ENCODE assay signal across 10 mouse cellular contexts in the genomic region with DNA sequence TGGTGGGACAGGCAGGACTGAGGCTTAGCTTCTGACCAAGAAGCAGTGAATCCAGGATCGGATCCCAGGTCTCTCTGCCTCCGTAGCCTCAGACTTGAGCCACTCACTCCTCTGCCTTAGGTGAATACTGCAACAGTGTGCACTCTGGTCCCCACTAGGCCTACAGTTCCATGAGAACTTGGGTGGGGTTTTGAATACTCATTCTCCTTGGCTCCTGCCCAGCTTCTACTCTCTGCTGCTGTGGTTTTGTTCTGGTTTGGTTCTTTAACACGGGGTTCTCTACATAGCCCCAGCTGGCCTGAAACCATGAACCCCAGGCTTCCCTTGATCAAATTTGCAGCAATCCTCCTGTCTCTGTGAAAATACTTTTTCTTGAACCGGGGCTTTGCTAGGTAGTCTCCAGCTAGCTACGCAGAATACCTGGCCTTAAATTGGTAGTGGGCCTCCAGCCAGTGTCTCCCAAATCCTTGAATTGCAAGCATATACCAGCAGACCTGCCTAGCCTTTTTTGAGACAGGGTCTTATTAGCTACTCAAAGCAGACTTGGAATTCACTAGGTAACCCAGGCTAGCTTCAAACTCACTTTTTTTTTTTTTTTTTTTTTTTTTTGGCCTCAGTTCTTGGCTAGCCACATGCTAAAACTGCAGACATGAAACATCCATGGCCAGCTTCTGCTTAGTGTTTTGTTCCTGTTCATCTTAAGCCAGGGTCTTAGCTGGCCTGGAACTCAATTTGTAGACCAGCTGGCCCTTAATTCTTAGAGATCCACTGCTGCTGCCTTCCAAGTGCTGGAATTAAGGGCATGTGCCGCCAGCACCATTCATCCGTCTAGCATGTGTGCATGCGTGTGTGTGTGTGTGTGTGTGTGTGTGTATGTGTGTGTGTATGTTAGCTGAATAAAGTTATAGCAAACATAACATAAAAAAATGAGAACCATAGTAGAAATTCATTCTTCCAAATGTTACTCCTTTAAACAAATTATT. TPM values are rescaled to one million over a fixed set of nuclear protein-coding genes. Genes with fewer than 3 reads are reported as not detected.
DNase-seq lines count a peak whose midpoint lies in the region; ATAC-seq and TF ChIP-seq lines count a peak whose summit lies in the region.
"Had no signal": no experiment of that assay in that cellular context is flagged by ENCODE, and none has a peak within 500 bp of the region (broad histone marks: within the 10 kb centered on the region; RNA-seq: fewer than 3 reads in every experiment).

No protein-coding gene starts in this region.

- no peak for TF ChIP-seq CTCF in lung, postnatal 0 days (IDR thresholded peaks at IDR 0.05)
- no peak for TF ChIP-seq CTCF in cerebellum, adult 2 months (IDR thresholded peaks at IDR 0.05; ENCODE audit: borderline replicate concordance, insufficient read depth, low read depth, low read length)

- no peak overlapping the region for H3K9ac ChIP-seq in heart, embryonic 12.5 days
- no peak overlapping the region for H3K9ac ChIP-seq in lung, postnatal 0 days (replicated peaks; ENCODE audit: low read depth)
- H3K9ac ChIP-seq in neural tube, embryonic 15.5 days (replicated peaks) = no peak overlapping the region

- no peaks in the 10 kb centered on the region for H3K9me3 ChIP-seq in heart, embryonic 12.5 days (replicated peaks)
- no peaks in the 10 kb centered on the region for H3K9me3 ChIP-seq in lung, postnatal 0 days (ENCODE audit: low read length)
- H3K9me3 ChIP-seq in neural tube, embryonic 15.5 days (replicated peaks) = no peaks in the 10 kb centered on the region
- H3K9me3 ChIP-seq: forebrain, embryonic 10.5 days had no signal

- H3K4me1 ChIP-seq in heart, embryonic 12.5 days (replicated peaks) = peaks cover 36% of the 10 kb centered on the region
- H3K4me1 ChIP-seq in lung, postnatal 0 days (ENCODE audit: insufficient read depth, low read depth, low read length) = peaks cover 14% of the 10 kb centered on the region; the same call in 1 of the 2 replicates
- peaks cover 29% of the 10 kb centered on the region for H3K4me1 ChIP-seq in neural tube, embryonic 15.5 days
- H3K4me1 ChIP-seq in cerebellum, adult 2 months (ENCODE audit: control insufficient read depth, insufficient read depth, low read length) = peaks cover 4% of the 10 kb centered on the region; the same call in 1 of the 2 replicates

- no peak overlapping the region for H3K4me3 ChIP-seq in heart, embryonic 12.5 days
- H3K4me3 ChIP-seq in lung, postnatal 0 days (ENCODE audit: low read depth, low read length) = no peak overlapping the region
- no peak overlapping the region for H3K4me3 ChIP-seq in neural tube, embryonic 15.5 days (replicated peaks)
- H3K4me3 ChIP-seq in cerebellum, adult 2 months (replicated peaks; ENCODE audit: insufficient read depth, low read depth, low read length) = no peak overlapping the region
- H3K4me3 ChIP-seq: forebrain, embryonic 10.5 days had no signal

- no peak for TF ChIP-seq EP300 in lung, postnatal 0 days (IDR thresholded peaks at IDR 0.05)

- H3K36me3 ChIP-seq in heart, embryonic 12.5 days = peaks cover 8% of the 10 kb centered on the region; the same call in 1 of the 2 replicates
- H3K36me3 ChIP-seq in lung, postnatal 0 days (ENCODE audit: insufficient read depth, low read length) = no peaks in the 10 kb centered on the region
- no peaks in the 10 kb centered on the region for H3K36me3 ChIP-seq in neural tube, embryonic 15.5 days
- H3K36me3 ChIP-seq: forebrain, embryonic 10.5 days had no signal

- ATAC-seq in heart, embryonic 12.5 days (ENCODE audit: insufficient number of reproducible peaks, low FRiP score) = no peak
- peak; percentile 31 for ATAC-seq in common myeloid progenitor, adult 5-6 weeks (replicated peaks; ENCODE audit: low read depth, poor library complexity, severe bottlenecking)
- ATAC-seq in lung, postnatal 0 days = no peak
- ATAC-seq in neural tube, embryonic 15.5 days (ENCODE audit: low FRiP score) = no peak
- ATAC-seq: Patski had no signal

- 91% methylated on average over 8 of the region's 8 CpGs for WGBS in heart, embryonic 12.5 days
- WGBS in lung, postnatal 0 days = 74% methylated on average over 8 of the region's 8 CpGs
- WGBS in neural tube, embryonic 15.5 days = 78% methylated on average over 8 of the region's 8 CpGs
- 70% methylated on average over 8 of the region's 8 CpGs for WGBS in cerebellum, adult 2 months

- no peak for TF ChIP-seq POLR2A in cerebellum, adult 2 months (IDR thresholded peaks at IDR 0.05; ENCODE audit: borderline replicate concordance, insufficient read depth, low read length)

- H3K4me2 ChIP-seq in heart, embryonic 12.5 days = no peak overlapping the region
- H3K4me2 ChIP-seq in lung, postnatal 0 days (replicated peaks; ENCODE audit: low read depth, low read length) = no peak overlapping the region
- H3K4me2 ChIP-seq in neural tube, embryonic 15.5 days = no peak overlapping the region

- no peak overlapping the region for H3K27ac ChIP-seq in heart, embryonic 12.5 days (ENCODE audit: poor library complexity, severe bottlenecking)
- no peak overlapping the region; the same call in 1 of the 2 replicates for H3K27ac ChIP-seq in lung, postnatal 0 days (ENCODE audit: low read length)
- H3K27ac ChIP-seq in neural tube, embryonic 15.5 days (replicated peaks) = no peak overlapping the region
- no peak overlapping the region for H3K27ac ChIP-seq in cerebellum, adult 2 months (ENCODE audit: insufficient read depth, low read length)
- H3K27ac ChIP-seq: forebrain, embryonic 10.5 days had no signal

- H3K27me3 ChIP-seq in heart, embryonic 12.5 days (replicated peaks) = no peaks in the 10 kb centered on the region
- H3K27me3 ChIP-seq in lung, postnatal 0 days (replicated peaks; ENCODE audit: insufficient read depth, low read length) = no peaks in the 10 kb centered on the region
- no peaks in the 10 kb centered on the region for H3K27me3 ChIP-seq in neural tube, embryonic 15.5 days (replicated peaks)
- no peaks in the 10 kb centered on the region for H3K27me3 ChIP-seq in cerebellum, adult 2 months (ENCODE audit: control insufficient read depth, insufficient read depth, low read length)
- H3K27me3 ChIP-seq: Patski had no signal

- DNase-seq in heart, adult 18-20 months = peak; percentile 63 to 68
- peak; percentile 87 for DNase-seq in 416B (ENCODE audit: low read depth)
- DNase-seq in lung, postnatal 0 days (ENCODE audit: low spot score) = peak; percentile 58
- no peak for DNase-seq in right cerebral cortex, postnatal 4 days
- DNase-seq in cerebellum, adult 2 months = no peak

RNA-seq across cellular contexts. Expression of gene Stat3, which starts 3.7 kb away (rescaled TPM):
- total RNA-seq in heart, adult 18-20 months (2021) = 10 to 100 TPM; 71.8 to 83.2 TPM
- 60.0 and 63.2 TPM in 2 replicates for polyA plus RNA-seq in heart, embryonic 12.5 days (2016; fragmentation: Nextera tagmentation; extraction: Ambion mirVana)
- total RNA-seq in common myeloid progenitor, adult 5-6 weeks (2017) = 59.6 and 74.9 TPM in 2 replicates
- polyA plus RNA-seq in lung, postnatal 0 days (2015; fragmentation: Nextera tagmentation; extraction: Ambion mirVana) = 100 and 120 TPM in 2 replicates
- 57.9 and 66.9 TPM in 2 replicates for polyA plus RNA-seq in neural tube, embryonic 15.5 days (2015; fragmentation: Nextera tagmentation; extraction: Ambion mirVana)
- polyA plus RNA-seq in cerebellum, adult 2 months (2012; rRNA removed) = 45.0 and 47.5 TPM in 2 replicates

RNA-seq across cellular contexts. Expression of gene Cavin1, which starts 35.0 kb away (rescaled TPM):
- total RNA-seq in heart, adult 18-20 months (2021) = 100 to 1,000 TPM; 192 to 214 TPM
- polyA plus RNA-seq in heart, embryonic 12.5 days (2016; fragmentation: Nextera tagmentation; extraction: Ambion mirVana) = 342 and 348 TPM in 2 replicates
- total RNA-seq in common myeloid progenitor, adult 5-6 weeks (2017) = 8.4 and 10.6 TPM in 2 replicates
- 692 and 736 TPM in 2 replicates for polyA plus RNA-seq in lung, postnatal 0 days (2015; fragmentation: Nextera tagmentation; extraction: Ambion mirVana)
- 45.6 and 73.4 TPM in 2 replicates for polyA plus RNA-seq in neural tube, embryonic 15.5 days (2015; fragmentation: Nextera tagmentation; extraction: Ambion mirVana)
- polyA plus RNA-seq in cerebellum, adult 2 months (2012; rRNA removed) = 14.9 and 15.6 TPM in 2 replicates

Comparison
In these comparisons a context has a peak if more than half of its experiments do, and no peak if none do; other contexts are left out.
1. DNase-seq: peak in heart, adult 18-20 months (2 of 2), 416B (single experiment) and lung, postnatal 0 days (single experiment); none in right cerebral cortex, postnatal 4 days (single experiment) and cerebellum, adult 2 months (0 of 2).